ENCODE assay signal across 12 mouse cellular contexts in the genomic region with DNA sequence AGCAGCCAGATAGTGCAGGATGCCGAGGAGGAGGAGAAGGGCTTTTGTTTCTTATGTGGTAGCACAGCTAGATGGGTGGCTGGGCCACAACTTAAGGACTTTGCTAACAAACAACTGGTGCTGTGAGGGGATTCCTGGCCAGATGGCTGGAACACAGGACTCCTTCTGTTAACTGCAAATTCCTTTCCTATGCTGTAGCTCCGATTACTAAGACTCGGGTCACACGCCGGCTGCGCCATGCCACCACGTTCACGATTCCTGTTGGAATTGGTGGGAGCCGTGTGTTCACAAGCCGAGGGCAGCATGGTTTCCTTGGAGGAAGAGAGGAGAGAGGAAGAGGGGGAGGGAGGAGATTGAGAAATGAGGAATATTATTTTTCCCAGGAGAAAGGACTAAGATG.
DNase-seq lines count a peak whose midpoint lies in the region; ATAC-seq and TF ChIP-seq lines count a peak whose summit lies in the region.
"Had no signal": no experiment of that assay in that cellular context is flagged by ENCODE, and none has a peak within 500 bp of the region (broad histone marks: within the 10 kb centered on the region; RNA-seq: fewer than 3 reads in every experiment).

No protein-coding gene starts in this region.

- no peaks in the 10 kb centered on the region for H3K9me3 ChIP-seq in hindbrain, embryonic 13.5 days
- no peaks in the 10 kb centered on the region for H3K9me3 ChIP-seq in hindbrain, postnatal 0 days (ENCODE audit: low read length)
- H3K9me3 ChIP-seq in embryonic facial prominence, embryonic 13.5 days, result no peaks in the 10 kb centered on the region
- H3K9me3 ChIP-seq: liver, embryonic 15.5 days had no signal

- TF ChIP-seq CTCF in hindbrain, postnatal 0 days (IDR thresholded peaks at IDR 0.05; ENCODE audit: low read depth), result no peak

- DNase-seq in hindbrain, postnatal 0 days (ENCODE audit: low spot score), result no peak
- DNase-seq in NIH3T3 (ENCODE audit: low read depth), result peak; percentile 64
- DNase-seq in heart, postnatal 36 days, result peak; percentile 27 to 29
- no peak for DNase-seq in adrenal gland, postnatal 10 days
- DNase-seq in left cerebral cortex, postnatal 4 days, result no peak
- DNase-seq: adrenal gland, adult 8-10 months; cerebellum, adult 9-11 months; kidney, postnatal 25 days had no signal

- H3K27me3 ChIP-seq in hindbrain, embryonic 13.5 days, result no peaks in the 10 kb centered on the region
- H3K27me3 ChIP-seq in hindbrain, postnatal 0 days (ENCODE audit: insufficient read depth, low read length), result no peaks in the 10 kb centered on the region
- H3K27me3 ChIP-seq in embryonic facial prominence, embryonic 13.5 days, result no peaks in the 10 kb centered on the region
- H3K27me3 ChIP-seq: liver, embryonic 15.5 days had no signal

- H3K36me3 ChIP-seq in hindbrain, embryonic 13.5 days, result no peaks in the 10 kb centered on the region
- no peaks in the 10 kb centered on the region for H3K36me3 ChIP-seq in hindbrain, postnatal 0 days (ENCODE audit: insufficient read depth, low read length)
- H3K36me3 ChIP-seq in embryonic facial prominence, embryonic 13.5 days, result no peaks in the 10 kb centered on the region
- H3K36me3 ChIP-seq: liver, embryonic 15.5 days had no signal

- H3K9ac ChIP-seq in hindbrain, embryonic 13.5 days, result no peak overlapping the region; the same call in 1 of the 2 replicates
- no peak overlapping the region for H3K9ac ChIP-seq in hindbrain, postnatal 0 days (replicated peaks; ENCODE audit: low read length)
- no peak overlapping the region for H3K9ac ChIP-seq in embryonic facial prominence, embryonic 13.5 days
- H3K9ac ChIP-seq: liver, embryonic 15.5 days had no signal

- no peak overlapping the region for H3K4me3 ChIP-seq in hindbrain, embryonic 13.5 days
- no peak overlapping the region for H3K4me3 ChIP-seq in hindbrain, postnatal 0 days (ENCODE audit: low read length)
- H3K4me3 ChIP-seq in embryonic facial prominence, embryonic 13.5 days, result no peak overlapping the region
- H3K4me3 ChIP-seq: liver, embryonic 15.5 days had no signal

- ATAC-seq in hindbrain, embryonic 13.5 days (ENCODE audit: low FRiP score), result no peak
- no peak for ATAC-seq in hindbrain, postnatal 0 days
- no peak for ATAC-seq in embryonic facial prominence, embryonic 13.5 days (ENCODE audit: insufficient number of reproducible peaks, insufficient read depth, low FRiP score, low TSS enrichment, low read depth)
- no peak for ATAC-seq in CD4-positive, CD25-positive, alpha-beta regulatory T cell, adult 4 months

- peaks cover 13% of the 10 kb centered on the region for H3K4me1 ChIP-seq in hindbrain, embryonic 13.5 days (replicated peaks)
- no peaks in the 10 kb centered on the region for H3K4me1 ChIP-seq in hindbrain, postnatal 0 days (ENCODE audit: insufficient read depth, low read length)
- peaks cover 18% of the 10 kb centered on the region for H3K4me1 ChIP-seq in embryonic facial prominence, embryonic 13.5 days
- H3K4me1 ChIP-seq: liver, embryonic 15.5 days had no signal

- intact Hi-C loops in heart, postnatal 36 days (cut with DNase I), result no loop called here
- intact Hi-C loops in left cerebral cortex, postnatal 4 days (cut with DNase I), result no loop called here

- H3K4me2 ChIP-seq in hindbrain, embryonic 13.5 days, result no peak overlapping the region
- no peak overlapping the region for H3K4me2 ChIP-seq in hindbrain, postnatal 0 days (ENCODE audit: low read depth, low read length)
- peak overlapping the region; percentile 12; the same call in 1 of the 2 replicates for H3K4me2 ChIP-seq in embryonic facial prominence, embryonic 13.5 days
- H3K4me2 ChIP-seq: liver, embryonic 15.5 days had no signal

- 67% methylated on average over 10 of the region's 10 CpGs for WGBS in hindbrain, embryonic 13.5 days
- 59% methylated on average over 10 of the region's 10 CpGs for WGBS in hindbrain, postnatal 0 days
- WGBS in embryonic facial prominence, embryonic 13.5 days, result 51% methylated on average over 10 of the region's 10 CpGs

- H3K27ac ChIP-seq in hindbrain, embryonic 13.5 days, result peak overlapping the region; percentile 1
- H3K27ac ChIP-seq in hindbrain, postnatal 0 days, result no peak overlapping the region
- peak overlapping the region; percentile 84 for H3K27ac ChIP-seq in embryonic facial prominence, embryonic 13.5 days
- H3K27ac ChIP-seq: liver, embryonic 15.5 days had no signal

Comparison
In these comparisons a context has a peak if more than half of its experiments do, and no peak if none do; other contexts are left out.
1. DNase-seq: peak in NIH3T3 (single experiment) and heart, postnatal 36 days (2 of 2); none in hindbrain, postnatal 0 days (single experiment), adrenal gland, postnatal 10 days (single experiment) and left cerebral cortex, postnatal 4 days (single experiment).